Mouse (Mus musculus) MEL (cell line): ENCODE results near the gene Palmd.

Source experiments
- CTCF ChIP-seq, 3 experiments: IDR thresholded peaks in 2 of 3; conservative IDR thresholded peaks in 1 of 3; 2 replicates each; pipeline ENCODE4 v1.5.1; 2011 to 2012; ENCODE audit warnings: low read length in 3 of 3, low read depth in 2 of 3, mild to moderate bottlenecking in 2 of 3, improper control_type of control experiment in 1 of 3, inconsistent platforms in 1 of 3, mixed read lengths in 1 of 3, moderate library complexity in 1 of 3; ENCODE audit not compliant: control insufficient read depth in 1 of 3, insufficient read depth in 1 of 3, poor library complexity in 1 of 3, severe bottlenecking in 1 of 3
- E2F4 ChIP-seq: IDR thresholded peaks from 2 replicates; pipeline ENCODE4 v1.6.1; 2011; ENCODE audit warnings: low read depth, low read length, improper control_type of control experiment, borderline replicate concordance
- EP300 ChIP-seq, 2 experiments: IDR thresholded peaks; 2 replicates each; pipeline ENCODE4 v1.6.1; 2011; ENCODE audit warnings: improper control_type of control experiment in 2 of 2, low read length in 2 of 2, low read depth in 1 of 2, mild to moderate bottlenecking in 1 of 2
- GATA1 ChIP-seq: IDR thresholded peaks from 2 replicates; pipeline ENCODE4 v1.6.1; 2011; ENCODE audit warnings: low read depth, low read length, improper control_type of control experiment
- MAX ChIP-seq: IDR thresholded peaks from 2 replicates; pipeline ENCODE4 v1.6.1; 2011; ENCODE audit warnings: low read length, improper control_type of control experiment
- POLR2A ChIP-seq, 2 experiments: IDR thresholded peaks; 2 replicates each; pipeline ENCODE4 v1.6.1; 2011 to 2012; ENCODE audit warnings: low read length in 2 of 2, mild to moderate bottlenecking in 2 of 2, control low read depth in 1 of 2, improper control_type of control experiment in 1 of 2, low read depth in 1 of 2, moderate library complexity in 1 of 2; ENCODE audit not compliant: control insufficient read depth in 1 of 2, insufficient read depth in 1 of 2, poor library complexity in 1 of 2
- POLR2AphosphoS2 ChIP-seq: IDR thresholded peaks from 2 replicates; pipeline ENCODE4 v1.6.1; 2011; ENCODE audit warnings: low read length, improper control_type of control experiment
- POLR2AphosphoS5 ChIP-seq: IDR thresholded peaks from 2 replicates; pipeline ENCODE4 v1.6.1; 2012; ENCODE audit warnings: low read depth, borderline replicate concordance, mild to moderate bottlenecking, inconsistent platforms, low read length, moderate library complexity, mixed read lengths
- SIN3A ChIP-seq: IDR thresholded peaks from 2 replicates; pipeline ENCODE4 v1.6.1; 2012; ENCODE audit warnings: low read length, improper control_type of control experiment, inconsistent platforms
- SMC3 ChIP-seq: IDR thresholded peaks from 2 replicates; pipeline ENCODE4 v1.6.1; 2011; ENCODE audit warnings: low read depth, low read length, improper control_type of control experiment
- TCF12 ChIP-seq: IDR thresholded peaks from 2 replicates; pipeline ENCODE4 v1.6.1; 2014; ENCODE audit warnings: low read depth, mild to moderate bottlenecking, inconsistent platforms, low read length, improper control_type of control experiment, moderate library complexity
- UBTF ChIP-seq: IDR thresholded peaks from 2 replicates; pipeline ENCODE4 v1.6.1; 2012; ENCODE audit warnings: low read depth, mild to moderate bottlenecking, inconsistent platforms, low read length, improper control_type of control experiment, moderate library complexity, borderline replicate concordance; ENCODE audit not compliant: insufficient read depth
- ZKSCAN1 ChIP-seq: IDR thresholded peaks from 2 replicates; pipeline ENCODE4 v1.6.1; 2012; ENCODE audit warnings: low read depth, mild to moderate bottlenecking, inconsistent platforms, low read length, improper control_type of control experiment, moderate library complexity

DNA sequence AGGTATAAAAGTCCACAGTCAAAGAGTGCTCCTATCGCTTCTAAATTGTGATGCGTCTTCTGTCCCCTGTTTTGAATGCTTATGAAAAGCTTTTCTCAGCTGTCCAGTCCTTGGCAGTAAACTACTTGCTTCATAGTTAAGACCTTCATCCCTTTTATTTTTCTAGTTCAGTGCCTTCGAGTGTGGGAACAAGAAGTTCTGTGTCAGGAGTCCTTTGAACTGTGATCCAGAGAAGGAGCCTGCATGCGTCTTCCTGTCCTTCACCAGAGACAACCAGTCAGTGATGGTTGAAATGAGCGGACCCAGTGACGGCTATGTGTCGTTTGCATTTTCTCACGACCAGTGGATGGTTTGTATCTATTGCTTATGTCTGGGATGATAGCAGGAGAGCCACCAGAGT lies 83.8 kb downstream of the Palmd start:
- TF ChIP-seq CTCF (IDR thresholded peaks at IDR 0.05 in 2 of 3, conservative IDR thresholded peaks at IDR 0.05 in 1 of 3; ENCODE audit: control insufficient read depth in 1 of 3, insufficient read depth in 1 of 3, low read depth in 2 of 3, low read length in 3 of 3, poor library complexity in 1 of 3, severe bottlenecking in 1 of 3) (no peak), UBTF (no peak), SIN3A (no peak), POLR2A (IDR thresholded peaks at IDR 0.05; ENCODE audit: control insufficient read depth in 1 of 2, insufficient read depth in 1 of 2, low read depth in 1 of 2, low read length in 2 of 2, poor library complexity in 1 of 2) (no peak), MAX (no peak), EP300 (IDR thresholded peaks at IDR 0.05; ENCODE audit: low read depth in 1 of 2, low read length in 2 of 2) (no peak), TCF12 (no peak), POLR2AphosphoS2 (no peak), POLR2AphosphoS5 (no peak), E2F4 (no peak), ZKSCAN1 (no peak), GATA1 (no peak), SMC3 (no peak)
